Mouse (Mus musculus): ENCODE results near the gene Rbm42.

Gene Rbm42

GRCm38 (mm10) chr7:30604944-30605343 lies 45.2 kb downstream of the Rbm42 start:
- ChIA-PET POLR2A (interaction anchor here (0.6 to 5.3 kb wide), 18 partner anchors 9 to 352 kb away, joined by 3 to 85 read pairs (median 4); partner anchors contain the start of genes Kmt2b (in 3 of the 4), Cox6b1 (in 1 of the 4), Hspb6 (in 1 of the 4) and Proser3 (in 1 of the 4)), CTCF (interaction anchor here in 3 of 4 experiments (0.6 to 4.4 kb wide), 10 partner anchors 9 to 273 kb away, joined by 3 to 29 read pairs (median 4); partner anchors contain the start of genes Upk1a (in 2 of the 3) and Kmt2b (in 1 of the 3))

GRCm38 (mm10) chr7:30604424-30604823 lies 45.7 kb downstream of the Rbm42 start:
- ChIA-PET POLR2A (interaction anchor here (0.6 to 5.3 kb wide), 21 partner anchors 8 to 352 kb away, joined by 3 to 85 read pairs (median 4); partner anchors contain the start of genes Kmt2b (in 3 of the 4), Cox6b1 (in 1 of the 4), Hspb6 (in 1 of the 4) and Proser3 (in 1 of the 4)), CTCF (interaction anchor here (0.6 to 4.4 kb wide), 12 partner anchors 9 to 273 kb away, joined by 3 to 29 read pairs (median 4); partner anchors contain the start of genes Upk1a (in 2 of the 4) and Kmt2b (in 1 of the 4))

- ChIA-PET POLR2A (interaction anchor here (0.6 to 5.3 kb wide), 37 partner anchors 9 to 322 kb away, joined by 3 to 85 read pairs (median 4); partner anchors contain the start of genes Kmt2b (in 3 of the 4), Cox6b1 (in 2 of the 4), Hspb6 (in 2 of the 4) and Proser3 (in 2 of the 4)), CTCF (interaction anchor here (0.6 to 4.4 kb wide), 13 partner anchors 11 to 507 kb away, joined by 3 to 29 read pairs (median 4); partner anchors contain the start of genes Upk1a (in 2 of the 4) and Cox6b1 (in 1 of the 4))
These were observed 47.5 kb downstream of the Rbm42 start for GRCm38 (mm10) chr7:30602583-30602982.

GRCm38 (mm10) chr7:30600651-30601050 lies 49.5 kb downstream of the Rbm42 start:
- ChIA-PET POLR2A (interaction anchor here (0.6 to 7.1 kb wide), 12 partner anchors 8 to 631 kb away, joined by 3 to 85 read pairs (median 6); partner anchors contain the start of genes Kmt2b (in 2 of the 4), Hspb6 (in 1 of the 4), Proser3 (in 1 of the 4) and Upk1a (in 1 of the 4)), CTCF (interaction anchor here in 1 of 4 experiments (1.1 to 1.4 kb wide), 2 partner anchors 13 to 33 kb away, joined by 3 to 5 read pairs; partner anchors contain the start of gene Upk1a)

GRCm38 (mm10) chr7:30599933-30600353 lies 50.2 kb downstream of the Rbm42 start:
- CTCF ChIA-PET = interaction anchor here in 2 of 4 experiments (0.6 to 1.4 kb wide), 3 partner anchors 12 to 34 kb away, joined by 3 to 5 read pairs (median 5); partner anchors contain the start of gene Upk1a (in 1 of the 2)
- POLR2A ChIA-PET = interaction anchor here in 2 of 4 experiments (0.9 to 7.1 kb wide), 7 partner anchors 8 to 47 kb away, joined by 3 to 85 read pairs (median 9); partner anchors contain the start of genes Kmt2b (in 2 of the 2), Hspb6 (in 1 of the 2) and Proser3 (in 1 of the 2)

GRCm38 (mm10) chr7:30598786-30599185 lies 51.3 kb downstream of the Rbm42 start, which contains the start of gene Zbtb32:
Gene Zbtb32, minus strand, starts transcription at chr7:30598909.
- POLR2A ChIA-PET = interaction anchor here in 3 of 4 experiments (0.5 to 7.1 kb wide), 13 partner anchors 9 to 318 kb away, joined by 3 to 45 read pairs (median 4); partner anchors contain the start of genes Kmt2b (in 3 of the 3), Cox6b1 (in 1 of the 3), Hspb6 (in 1 of the 3) and Proser3 (in 1 of the 3)
- CTCF ChIA-PET = interaction anchor here in 3 of 4 experiments (0.6 to 2.0 kb wide), 10 partner anchors 9 to 375 kb away, joined by 3 to 11 read pairs (median 4); partner anchors contain the start of genes Kmt2b (in 2 of the 3), Fam187b (in 1 of the 3) and Lsr (in 1 of the 3)

GRCm38 (mm10) chr7:30596811-30597210 lies 53.3 kb downstream of the Rbm42 start:
- ChIA-PET POLR2A (interaction anchor here in 3 of 4 experiments (0.7 to 7.1 kb wide), 7 partner anchors 8 to 104 kb away, joined by 3 to 45 read pairs (median 4); partner anchors contain the start of genes Gm49396 (in 1 of the 3), Kmt2b (in 1 of the 3), Proser3 (in 1 of the 3) and Psenen (in 1 of the 3)), CTCF (interaction anchor here in 3 of 4 experiments (0.8 to 1.4 kb wide), 3 partner anchors 11 to 18 kb away, joined by 3 to 7 read pairs (median 3); no protein-coding TSS in a partner anchor)

GRCm38 (mm10) chr7:30596093-30596492 lies 54.0 kb downstream of the Rbm42 start:
- POLR2A ChIA-PET = interaction anchor here in 3 of 4 experiments (0.6 to 7.1 kb wide), 9 partner anchors 8 to 1112 kb away, joined by 3 to 45 read pairs (median 3); partner anchors contain the start of genes Gm49396 (in 1 of the 3), Proser3 (in 1 of the 3), Psenen (in 1 of the 3) and U2af1l4 (in 1 of the 3)

GRCm38 (mm10) chr7:30594510-30595024 lies 55.5 kb downstream of the Rbm42 start:
- ChIA-PET CTCF (interaction anchor here in 2 of 4 experiments (0.7 to 6.8 kb wide), 2 partner anchors 13 to 14 kb away, joined by 3 to 43 read pairs; no protein-coding TSS in a partner anchor), POLR2A (interaction anchor here in 3 of 4 experiments (0.7 to 8.4 kb wide), 7 partner anchors 8 to 75 kb away, joined by 3 to 85 read pairs (median 14); partner anchors contain the start of gene Upk1a (in 1 of the 3))

More at GRCm38 (mm10) chr7:30596093-30596492, 54.0 kb downstream of the Rbm42 start:
- CTCF ChIA-PET = interaction anchor here in 3 of 4 experiments (0.8 to 1.4 kb wide), 5 partner anchors 12 to 19 kb away, joined by 3 to 7 read pairs (median 5); partner anchors contain the start of gene Upk1a (in 1 of the 3)

GRCm38 (mm10) chr7:30593579-30594509 lies 56.3 kb downstream of the Rbm42 start:
- POLR2A ChIA-PET = interaction anchor here in 3 of 4 experiments (0.6 to 8.4 kb wide), 13 partner anchors 9 to 76 kb away, joined by 3 to 85 read pairs (median 5); partner anchors contain the start of genes Cox6b1 (in 1 of the 3) and Upk1a (in 1 of the 3)
- CTCF ChIA-PET = interaction anchor here (0.7 to 6.8 kb wide), 4 partner anchors 14 to 266 kb away, joined by 3 to 43 read pairs (median 7); no protein-coding TSS in a partner anchor

- POLR2A ChIA-PET = interaction anchor here in 3 of 4 experiments (0.5 to 8.4 kb wide), 17 partner anchors 8 to 158 kb away, joined by 3 to 85 read pairs (median 6); partner anchors contain the start of genes Cox6b1 (in 2 of the 3), Haus5 (in 1 of the 3), Hspb6 (in 1 of the 3) and Proser3 (in 1 of the 3)
- CTCF ChIA-PET = interaction anchor here in 3 of 4 experiments (0.5 to 6.8 kb wide), 9 partner anchors 13 to 409 kb away, joined by 3 to 43 read pairs (median 5); partner anchors contain the start of gene Cox7a1 (in 1 of the 3)
These were observed 57.2 kb downstream of the Rbm42 start for GRCm38 (mm10) chr7:30592772-30593423.

- CTCF ChIA-PET = interaction anchor here in 3 of 4 experiments (1.0 to 6.8 kb wide), 9 partner anchors 11 to 407 kb away, joined by 3 to 43 read pairs (median 9); partner anchors contain the start of genes Cox7a1 (in 1 of the 3) and Upk1a (in 1 of the 3)
- POLR2A ChIA-PET = interaction anchor here (0.8 to 8.4 kb wide), 19 partner anchors 8 to 311 kb away, joined by 3 to 85 read pairs (median 4); partner anchors contain the start of genes Cox6b1 (in 2 of the 4), Thap8 (in 1 of the 4), Upk1a (in 1 of the 4) and Wdr62 (in 1 of the 4)
These were observed 58.5 kb downstream of the Rbm42 start for GRCm38 (mm10) chr7:30591605-30591951.
